Mouse (Mus musculus) c-Kit-positive CD71-negative TER-119-negative erythroid progenitor cells, embryonic 14.5 days (primary cell): ENCODE data around the gene AF366264.
"Not testable (repeated sequence)": the region's sequence is repeated elsewhere in the genome, so short reads cannot be mapped to it uniquely, and the experiment has no call there.

ENCODE experiments used
- DNase-seq: peaks from one replicate; pipeline ENCODE4 v3.0.0-alpha.2; 2013; ENCODE audit warnings: low read depth

The AF366264 gene

GRCm38 (mm10) chr8:13838289-13838688, at the start of gene AF366264:
AF366264 (minus strand) TSS chr8:13838389.
- DNase-seq = not testable (repeated sequence)

DNA sequence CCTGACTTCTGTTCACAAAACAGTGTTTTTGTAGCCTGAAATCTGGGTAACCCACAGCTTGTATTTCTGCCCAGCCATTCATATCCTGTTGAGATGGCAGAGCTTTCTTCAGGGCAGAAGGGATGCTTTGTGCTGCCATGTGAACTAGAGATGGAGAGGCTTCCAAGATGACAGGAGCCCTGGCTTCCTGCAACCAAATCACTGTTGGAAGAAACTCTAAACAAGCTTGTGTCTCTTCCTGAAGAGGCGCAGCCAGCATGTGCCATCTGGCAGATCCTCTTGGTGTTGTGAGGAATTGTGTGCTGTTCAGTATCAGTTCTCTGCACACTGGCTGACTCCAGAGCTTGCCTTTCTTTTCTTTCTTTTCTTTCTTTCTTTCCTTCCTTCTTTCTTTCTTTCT, 5.1 kb upstream of the AF366264 start:
- not testable (repeated sequence) for DNase-seq

DNA sequence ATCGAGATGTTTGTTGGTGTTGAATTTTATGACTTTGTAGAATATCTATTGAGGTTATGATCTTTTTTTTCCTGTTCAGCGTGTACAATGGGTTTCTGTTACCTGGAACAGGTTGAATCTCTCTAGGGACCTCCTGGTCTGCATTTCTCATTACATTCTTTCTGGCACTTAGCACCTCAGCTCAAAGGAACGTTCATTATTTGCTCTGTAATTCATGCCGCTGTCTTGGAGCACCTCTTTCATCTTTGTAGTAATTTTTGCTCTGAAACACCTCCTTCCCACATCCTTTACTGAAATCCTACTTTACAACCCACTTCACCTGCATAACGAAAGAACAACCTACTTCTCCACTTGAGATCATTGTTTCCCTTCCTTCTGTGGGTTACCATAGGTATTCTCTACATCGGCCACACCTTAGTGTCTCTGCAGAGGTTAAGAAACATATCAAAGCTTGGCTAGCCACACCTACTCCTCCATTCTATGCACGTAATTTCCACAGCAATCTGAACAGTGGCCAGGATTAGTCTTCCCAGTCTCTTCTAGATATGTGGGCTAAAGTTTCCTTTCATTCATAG, 9.5 kb downstream of the AF366264 start:
- no peak for DNase-seq

GRCm38 (mm10) chr8:13799566-13799965, 38.6 kb downstream of the AF366264 start:
- no peak for DNase-seq

GRCm38 (mm10) chr8:13797676-13798075, 40.5 kb downstream of the AF366264 start:
- DNase-seq = no peak

GRCm38 (mm10) chr8:13793746-13794101, 44.5 kb downstream of the AF366264 start:
- no peak for DNase-seq

GRCm38 (mm10) chr8:13793097-13793745, 45.0 kb downstream of the AF366264 start:
- no peak for DNase-seq

- no peak for DNase-seq
Measured at GRCm38 (mm10) chr8:13789606-13790005, 48.6 kb downstream of the AF366264 start.

- peak; percentile 92 for DNase-seq
Measured at GRCm38 (mm10) chr8:13785764-13786299, 52.4 kb downstream of the AF366264 start.

DNA sequence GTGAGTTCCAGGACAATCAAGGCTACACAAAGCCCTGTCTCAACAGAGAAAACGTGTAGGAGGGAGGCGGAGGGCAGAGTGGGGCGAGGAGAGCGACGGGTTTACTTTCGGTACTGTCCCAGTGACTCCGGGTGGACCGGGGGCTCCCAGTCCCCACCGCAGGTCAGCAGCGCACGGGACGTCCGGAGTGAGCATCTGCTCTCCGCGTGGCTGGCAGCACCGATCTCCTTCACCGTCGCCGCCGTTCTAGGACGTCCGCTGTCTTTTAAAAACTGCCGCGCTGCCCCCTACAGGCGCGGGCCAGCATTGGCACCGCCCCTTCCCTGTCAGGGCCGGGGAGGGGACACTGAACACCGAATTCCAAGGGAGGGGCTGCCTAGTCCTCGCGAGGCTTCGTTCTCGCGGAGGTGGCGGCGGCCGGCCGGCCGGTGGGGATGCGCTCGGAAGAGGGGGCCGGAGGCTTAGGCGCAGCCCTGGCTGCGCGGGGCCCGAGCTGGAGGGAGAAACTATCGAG, 52.9 kb downstream of the AF366264 start, which contains the start of gene Upf3a:
Gene Upf3a (plus strand): TSS at position 366 of the 514 bp plus-strand sequence.
- DNase-seq = peak; percentile 88
